Mouse (Mus musculus) kidney, adult 2 months (tissue): ENCODE data around the gene Phactr1. TPM values are rescaled to one million over a fixed set of nuclear protein-coding genes. Genes with fewer than 3 reads are reported as not detected.
A peak's percentile ranks its signal among the peaks of the same experiment; 100 is the strongest.

Experiments
- DNase-seq: peaks from one replicate; pipeline ENCODE4 v3.0.0; 2021
- H3K27ac ChIP-seq: fragments of 200-500 bp; 2 replicates; pipeline ENCODE4 v1.5.1; 2012; ENCODE audit warnings: low read depth, low read length, control low read depth, inconsistent platforms; ENCODE audit not compliant: insufficient read depth
- H3K27me3 ChIP-seq: fragments of 200-500 bp; replicated peaks from 2 replicates; pipeline ENCODE4 v1.6.1; 2012; ENCODE audit warnings: mild to moderate bottlenecking, moderate library complexity, low read length, inconsistent platforms; ENCODE audit not compliant: control insufficient read depth, insufficient read depth
- H3K36me3 ChIP-seq: fragments of 200-500 bp; 2 replicates; pipeline ENCODE4 v1.6.1; 2012; ENCODE audit warnings: mild to moderate bottlenecking, moderate library complexity, low read length, inconsistent platforms; ENCODE audit not compliant: control insufficient read depth, insufficient read depth
- H3K4me1 ChIP-seq: fragments of 200-500 bp; 2 replicates; pipeline ENCODE4 v1.6.1; 2011; ENCODE audit warnings: low read length; ENCODE audit not compliant: control insufficient read depth, insufficient read depth
- H3K4me3 ChIP-seq: fragments of 200-500 bp; 2 replicates; pipeline ENCODE4 v1.5.1; 2011; ENCODE audit warnings: mild to moderate bottlenecking, low read depth, low read length, control low read depth; ENCODE audit not compliant: insufficient read depth
- CTCF ChIP-seq: fragments of 200-500 bp; conservative IDR thresholded peaks from 2 replicates; pipeline ENCODE4 v1.5.1; 2011; ENCODE audit warnings: low read depth, mild to moderate bottlenecking, control low read depth, low read length, moderate library complexity, mixed read lengths; ENCODE audit not compliant: insufficient read depth, insufficient read length
- POLR2A ChIP-seq: fragments of 200-500 bp; IDR thresholded peaks from one replicate; pipeline ENCODE4 v1.6.1; 2011; ENCODE audit warnings: low read depth, low read length, control low read depth
- WGBS: fragments of 180-500 bp; shearing (Covaris S2); methylation state at CpG from one replicate; pipeline ENCODE4 v1.1.7; 2018; 5-methylcytosine and 5-hydroxymethylcytosine counted together
- polyA plus RNA-seq: library from polyadenylated mRNA; depleted of rRNA; stranded (reverse); fragments of >200 nt; gene quantifications from 2 replicates; pipeline ENCODE4 v1.2.3, GENCODE M21; 2012

Phactr1 gene
- polyA plus RNA-seq, 1 experiment, result 8.9 TPM

DNA sequence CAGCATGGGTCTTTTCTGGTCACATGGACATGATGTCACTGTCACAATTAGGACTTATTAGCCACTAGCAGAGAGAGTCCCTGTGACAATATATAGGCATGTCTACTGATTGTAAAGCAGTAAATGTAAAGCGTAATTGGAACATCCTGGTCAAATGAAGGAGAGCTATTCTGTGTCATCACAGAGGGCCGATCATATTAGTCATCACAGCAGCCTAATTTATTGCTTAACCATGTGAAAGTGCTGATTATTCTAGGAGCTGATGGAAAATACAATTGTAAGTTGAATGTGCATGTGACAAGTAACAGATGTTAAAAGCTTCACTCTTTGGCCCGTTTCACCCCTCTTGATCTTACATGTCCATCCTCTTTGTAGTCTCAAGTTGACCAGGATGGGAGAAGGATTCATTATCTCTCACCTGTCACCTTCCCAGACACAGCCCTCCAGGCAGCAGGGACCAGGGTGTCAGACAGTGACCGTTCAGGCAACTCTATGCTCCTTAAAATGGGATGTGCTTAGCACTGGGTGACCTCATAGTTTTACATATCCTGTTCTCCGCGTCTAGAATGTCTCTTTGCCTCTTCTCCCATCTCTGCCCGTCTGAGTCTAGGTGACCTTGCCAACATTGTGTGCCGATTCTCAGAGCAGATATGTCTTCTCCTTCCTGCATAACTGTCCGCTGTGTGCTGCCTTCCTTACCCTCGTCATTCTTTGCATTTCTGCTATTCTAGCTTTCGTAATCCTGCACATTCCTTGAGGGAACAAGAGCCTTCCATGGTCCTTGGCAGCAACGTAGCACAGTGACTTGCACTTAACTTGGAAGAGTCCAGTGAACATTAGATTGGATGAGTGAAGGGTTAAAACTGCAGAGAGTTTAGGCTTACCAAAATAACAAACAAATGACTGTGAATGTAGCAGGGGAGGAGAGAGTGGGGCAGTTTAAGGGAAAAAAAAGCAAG is 209.4 kb downstream of the Phactr1 start:
- Histone ChIP-seq H3K27ac (no peak overlapping the region), H3K27me3 (no peaks in the 10 kb centered on the region), H3K4me1 (no peaks in the 10 kb centered on the region), H3K4me3 (no peak overlapping the region), H3K36me3 (no peaks in the 10 kb centered on the region)
- TF ChIP-seq POLR2A (no peak), CTCF (no peak)
- DNase-seq, result peak; percentile 13
- 36% methylated on average over 12 of the region's 12 CpGs for WGBS

DNA sequence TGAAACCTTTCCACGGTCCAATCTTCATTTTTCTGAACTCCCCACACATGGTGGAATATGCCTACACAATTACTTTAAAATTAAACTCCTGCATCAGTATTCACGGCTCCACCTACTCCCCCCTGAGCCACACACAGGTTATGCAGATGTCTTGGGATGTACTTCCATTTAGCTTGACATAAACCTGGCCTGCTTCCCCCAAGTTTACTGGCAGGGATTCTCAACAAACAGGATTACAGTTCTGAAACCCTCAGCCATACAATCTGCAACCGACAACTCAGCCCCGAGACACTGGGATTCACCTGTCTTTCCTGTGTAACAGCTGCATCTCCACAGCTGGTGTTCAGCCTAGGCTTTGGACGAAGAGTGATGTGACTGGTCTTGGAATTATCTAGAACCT is 210.2 kb downstream of the Phactr1 start:
- Histone ChIP-seq H3K4me1 (no peaks in the 10 kb centered on the region), H3K27ac (no peak overlapping the region), H3K36me3 (no peaks in the 10 kb centered on the region), H3K4me3 (no peak overlapping the region), H3K27me3 (no peaks in the 10 kb centered on the region)
- TF ChIP-seq CTCF (no peak), POLR2A (no peak)
- 79% methylated on average over 5 of the region's 5 CpGs for WGBS
- DNase-seq, result no peak

DNA sequence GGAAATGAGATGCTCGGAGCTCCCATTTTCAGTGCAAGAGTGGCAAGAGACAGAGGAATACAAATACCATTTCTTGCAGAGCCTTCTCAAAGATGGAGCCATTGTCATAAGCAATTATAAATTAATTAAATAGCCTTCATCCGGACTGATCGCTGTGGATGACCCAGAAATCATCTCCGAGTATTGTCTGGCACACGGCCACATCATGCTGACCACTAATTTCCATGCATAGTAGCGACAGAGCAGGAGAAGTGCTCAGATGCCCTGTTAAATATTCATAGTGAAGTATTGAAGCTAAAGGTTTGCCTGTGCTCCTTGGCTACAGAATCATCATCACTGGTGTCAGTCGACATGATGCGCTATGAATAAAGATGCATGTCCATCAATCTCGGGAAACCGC is 213.6 kb downstream of the Phactr1 start:
- no peak overlapping the region for H3K4me3 ChIP-seq
- no peak for DNase-seq
- no peaks in the 10 kb centered on the region for H3K36me3 ChIP-seq
- WGBS, result 95% methylated on average over 10 of the region's 10 CpGs
- H3K27me3 ChIP-seq, result no peaks in the 10 kb centered on the region
- TF ChIP-seq POLR2A, result no peak
- H3K27ac ChIP-seq, result no peak overlapping the region
- no peaks in the 10 kb centered on the region for H3K4me1 ChIP-seq

DNA sequence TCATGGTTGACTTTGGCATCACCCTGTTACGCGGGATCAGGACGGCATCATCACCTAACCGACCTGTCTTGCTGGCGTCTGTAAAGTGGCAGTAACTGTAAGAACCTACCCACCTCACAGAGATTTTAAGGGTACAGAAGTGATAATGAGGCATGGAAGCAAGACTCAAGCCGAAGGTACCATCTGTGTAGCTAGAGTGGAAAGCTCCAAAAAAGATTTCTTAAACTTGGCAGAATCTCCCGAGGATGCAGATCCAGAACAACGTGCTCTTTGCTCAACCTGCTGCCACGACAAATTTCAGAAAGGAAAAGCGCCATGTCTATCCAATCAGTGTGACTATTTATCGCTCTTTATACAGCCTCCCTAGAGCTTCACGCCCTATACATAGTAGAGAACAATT is 214.2 kb downstream of the Phactr1 start:
- H3K27me3 ChIP-seq, result no peaks in the 10 kb centered on the region
- TF ChIP-seq POLR2A, result no peak
- no peak for TF ChIP-seq CTCF
- no peaks in the 10 kb centered on the region for H3K36me3 ChIP-seq
- WGBS, result 97% methylated on average over 12 of the region's 12 CpGs
- no peak overlapping the region for H3K4me3 ChIP-seq
- no peak overlapping the region for H3K27ac ChIP-seq
- no peaks in the 10 kb centered on the region for H3K4me1 ChIP-seq
- no peak for DNase-seq

DNA sequence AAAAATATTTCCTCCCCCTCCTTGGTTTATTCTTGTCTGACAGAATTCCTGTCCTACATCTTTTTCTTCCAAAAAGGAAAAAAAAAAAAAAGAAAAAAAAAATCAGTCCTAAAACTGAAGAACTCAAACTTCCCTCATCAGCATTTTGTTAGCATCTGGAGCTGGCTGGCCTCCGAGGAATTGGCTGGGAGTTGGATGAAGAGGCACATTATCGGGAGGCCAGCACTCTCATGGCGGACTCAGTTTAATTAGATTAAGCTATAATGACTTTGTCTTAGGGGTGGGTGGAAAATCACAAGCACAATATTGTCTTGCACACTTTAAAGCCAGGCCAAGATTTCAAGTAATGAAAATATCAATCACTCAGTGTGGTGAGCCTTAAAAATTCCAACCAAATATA is 215.6 kb downstream of the Phactr1 start:
- TF ChIP-seq POLR2A (no peak), CTCF (no peak)
- 73% methylated on average over 3 of the region's 3 CpGs for whole genome bisulfite sequencing
- Histone ChIP-seq H3K27ac (no peak overlapping the region), H3K4me1 (no peaks in the 10 kb centered on the region), H3K36me3 (no peaks in the 10 kb centered on the region), H3K4me3 (no peak overlapping the region), H3K27me3 (no peaks in the 10 kb centered on the region)
- peak; percentile 13 for DNase-seq

DNA sequence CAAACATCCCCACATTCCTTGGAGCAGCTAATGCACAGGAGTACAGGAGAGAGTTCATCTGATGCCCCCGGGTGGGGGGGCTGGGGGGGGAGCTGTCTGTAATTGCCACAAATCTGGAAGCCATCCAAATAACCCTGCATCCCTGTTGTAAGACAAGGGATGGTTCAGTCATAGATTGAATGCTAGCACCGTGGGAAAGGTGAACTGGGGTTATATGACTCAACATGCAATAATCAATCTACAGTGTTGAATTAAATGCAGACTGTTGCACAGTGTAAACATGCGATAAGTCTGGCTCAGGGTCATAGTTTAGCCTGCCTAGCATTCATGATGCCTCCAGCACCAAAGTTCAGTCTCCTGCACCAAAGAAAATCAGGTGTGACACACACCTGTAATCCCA is 219.2 kb downstream of the Phactr1 start:
- no peaks in the 10 kb centered on the region for H3K27me3 ChIP-seq
- no peaks in the 10 kb centered on the region for H3K4me1 ChIP-seq
- TF ChIP-seq CTCF (no peak), POLR2A (no peak)
- no peak for DNase-seq
- no peaks in the 10 kb centered on the region for H3K36me3 ChIP-seq
- no peak overlapping the region for H3K4me3 ChIP-seq
- 45% methylated on average over 3 of the region's 3 CpGs for WGBS
- no peak overlapping the region for H3K27ac ChIP-seq

DNA sequence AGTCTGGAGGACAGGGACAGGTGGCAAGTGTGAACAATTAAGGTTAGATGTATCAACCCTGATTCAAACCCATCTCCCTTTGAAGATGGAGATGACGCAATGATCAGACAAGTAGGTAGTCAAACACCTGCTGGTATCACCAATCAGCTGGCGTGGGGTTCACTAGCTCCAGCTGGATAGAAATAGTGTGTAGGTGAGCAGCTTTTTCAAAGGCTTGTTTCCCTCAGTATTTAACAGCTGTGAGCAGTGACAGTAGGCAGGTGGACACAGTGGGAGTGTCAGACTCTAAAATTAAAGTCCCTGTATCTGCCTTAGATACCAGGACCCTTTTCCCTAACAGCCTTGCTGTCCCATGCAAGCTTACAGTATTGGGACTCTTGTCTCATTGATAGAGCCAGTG is 221.4 kb downstream of the Phactr1 start:
- Histone ChIP-seq H3K36me3 (no peaks in the 10 kb centered on the region), H3K4me3 (no peak overlapping the region), H3K27me3 (no peaks in the 10 kb centered on the region), H3K27ac (no peak overlapping the region), H3K4me1 (no peaks in the 10 kb centered on the region)
- 94% methylated on average over 2 of the region's 2 CpGs for WGBS
- TF ChIP-seq POLR2A (no peak), CTCF (no peak)
- no peak for DNase-seq
